Mouse (Mus musculus) kidney, adult 2 months (tissue): ENCODE data around the gene Fkbp10.

Source experiments
- CTCF ChIP-seq: fragments of 200-500 bp; conservative IDR thresholded peaks from 2 replicates; pipeline ENCODE4 v1.5.1; 2011; ENCODE audit warnings: low read depth, mild to moderate bottlenecking, control low read depth, low read length, moderate library complexity, mixed read lengths; ENCODE audit not compliant: insufficient read depth, insufficient read length
- POLR2A ChIP-seq: fragments of 200-500 bp; IDR thresholded peaks from one replicate; pipeline ENCODE4 v1.6.1; 2011; ENCODE audit warnings: low read depth, low read length, control low read depth

DNA sequence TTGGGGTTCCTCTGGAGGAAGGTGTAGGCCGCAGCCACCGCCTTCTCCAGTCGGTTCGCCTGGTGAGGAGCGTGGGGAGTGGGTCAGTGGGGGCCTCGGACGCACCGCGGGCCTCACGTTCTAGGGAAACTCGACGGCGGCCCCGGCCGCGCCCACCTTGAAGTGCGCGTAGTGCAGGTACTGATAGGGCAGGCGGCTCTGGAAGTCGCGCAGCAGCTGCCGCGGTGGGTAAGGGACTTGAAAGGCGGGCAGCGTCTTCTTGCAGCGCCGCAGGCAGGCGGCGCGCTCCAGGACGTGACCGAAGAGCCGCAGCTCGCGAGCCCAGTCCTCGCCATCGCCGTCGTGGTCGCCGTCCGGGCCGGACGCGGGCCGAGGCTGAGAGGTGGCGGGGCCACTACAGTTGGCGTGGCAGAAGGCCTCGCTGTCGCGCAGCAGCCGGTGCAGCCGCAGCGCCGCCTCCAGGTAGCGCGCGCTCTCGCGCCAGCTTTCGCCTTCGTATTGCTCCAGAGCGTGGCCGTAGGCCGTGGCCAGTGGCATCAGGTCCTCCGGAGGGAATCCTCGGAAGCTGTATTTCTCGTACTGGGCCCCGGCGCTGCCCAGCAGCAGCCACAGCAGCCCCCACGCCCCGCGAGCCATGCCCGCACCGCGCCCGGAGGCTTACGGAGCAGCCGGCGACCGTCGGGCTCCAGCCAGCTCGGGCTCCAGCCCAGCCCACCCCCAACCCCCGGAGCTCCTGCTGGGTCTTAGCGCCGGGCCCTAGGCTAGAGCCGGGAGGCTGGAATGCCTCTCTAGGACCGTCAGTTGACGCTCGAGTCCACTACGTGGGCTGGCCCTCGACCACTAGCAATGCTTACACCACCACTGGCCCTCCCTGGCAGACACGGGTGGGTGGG, 1.2 kb upstream of the Fkbp10 start, which contains the start of gene P3h4:
- TF ChIP-seq POLR2A (no peak), CTCF (peak; percentile 68)
